Mouse (Mus musculus): ENCODE measurements around the gene Slc12a7. TPM values are rescaled to one million over a fixed set of nuclear protein-coding genes. Genes with fewer than 3 reads are reported as not detected.
A peak's percentile ranks its signal among the peaks of the same experiment; 100 is the strongest.

Slc12a7 gene
- polyA plus RNA-seq, 1 experiment = 144 TPM

DNA sequence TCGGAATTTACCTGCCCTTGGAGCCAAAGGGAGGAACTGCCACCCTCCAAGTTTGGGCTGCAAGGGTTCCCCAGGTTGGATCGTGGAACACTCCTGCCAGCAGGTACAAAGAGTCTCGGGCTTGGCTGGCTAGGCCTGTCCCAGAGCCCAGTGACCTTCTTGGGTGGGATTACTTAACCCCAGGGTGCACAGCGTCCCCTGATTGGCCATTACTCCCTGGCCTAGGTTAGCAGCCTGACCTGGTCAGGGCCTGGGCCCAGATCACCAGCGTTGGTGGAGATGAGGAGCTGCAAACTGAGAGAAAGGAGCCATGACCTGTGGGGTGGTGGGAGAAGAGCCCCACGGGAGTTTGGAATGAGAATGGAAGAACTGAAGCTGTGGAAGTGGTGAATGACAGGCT, 30.0 kb downstream of the Slc12a7 start:
- DNase-seq = no peak
- H3K4me3 ChIP-seq (ENCODE audit: control insufficient read depth, insufficient read depth, low read length) = peak overlapping the region; percentile 64; the same call in 1 of the 2 replicates
- no peaks in the 10 kb centered on the region for H3K27me3 ChIP-seq (ENCODE audit: control insufficient read depth, insufficient read depth, low read length)
- H3K27ac ChIP-seq (ENCODE audit: control insufficient read depth, insufficient read depth, low read length) = no peak overlapping the region
- WGBS = 76% methylated on average over 6 of the region's 6 CpGs
- peaks cover 42% of the 10 kb centered on the region for H3K4me1 ChIP-seq (replicated peaks; ENCODE audit: control insufficient read depth, insufficient read depth, low read length)
- no peak for TF ChIP-seq POLR2A (IDR thresholded peaks at IDR 0.05; ENCODE audit: control insufficient read depth, extremely low read depth, insufficient read depth, low read length, poor library complexity)
- no peak for TF ChIP-seq CTCF (IDR thresholded peaks at IDR 0.05; ENCODE audit: borderline replicate concordance, control insufficient read depth, extremely low read depth, insufficient read depth, low read length, poor library complexity)
- no peaks in the 10 kb centered on the region for H3K36me3 ChIP-seq (ENCODE audit: control insufficient read depth, insufficient read depth, low read length)

DNA sequence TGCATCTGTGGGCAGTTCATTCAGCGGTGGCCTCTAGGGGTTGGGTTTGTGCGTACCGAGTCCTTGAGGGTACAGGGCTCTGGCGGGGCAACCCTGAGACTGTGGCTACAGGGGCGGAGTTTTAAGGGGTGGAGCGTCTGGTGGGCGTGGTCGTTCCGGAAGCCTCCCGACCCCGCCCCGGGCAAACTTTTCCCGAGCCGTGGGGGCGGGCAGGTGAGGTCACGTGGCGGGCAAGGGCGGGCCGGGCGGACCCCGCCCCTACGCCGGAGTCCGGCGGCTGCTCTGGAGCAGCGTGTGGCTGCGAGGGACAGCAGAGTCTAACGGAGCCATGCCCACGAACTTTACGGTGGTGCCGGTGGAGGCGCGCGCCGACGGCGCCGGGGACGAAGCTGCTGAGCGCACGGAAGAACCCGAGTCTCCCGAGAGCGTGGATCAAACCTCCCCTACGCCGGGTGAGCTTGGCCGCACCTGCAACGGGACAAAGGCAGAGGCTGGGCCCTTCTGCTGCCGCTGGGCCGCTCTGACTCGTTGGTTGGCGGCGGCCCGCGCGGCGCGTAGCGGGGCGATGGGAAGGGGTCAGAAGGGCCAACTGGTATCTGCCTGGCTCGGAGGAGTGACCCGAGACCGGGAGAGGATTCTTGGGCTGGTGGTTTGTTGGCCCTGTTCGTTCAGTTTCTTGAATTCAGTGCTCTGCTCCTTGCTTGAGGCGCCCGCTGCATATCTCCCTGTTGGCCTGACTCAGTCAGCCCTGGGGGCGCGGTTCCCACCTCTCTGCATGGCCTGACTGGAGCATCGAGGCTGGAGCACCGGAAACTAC, 30.8 kb downstream of the Slc12a7 start:
- under 1% methylated on average over 70 of the region's 70 CpGs for WGBS
- 0 out of 2 replicates have a peak, but pooled peaks have one; percentile 8 for TF ChIP-seq CTCF (IDR thresholded peaks at IDR 0.05; ENCODE audit: borderline replicate concordance, control insufficient read depth, extremely low read depth, insufficient read depth, low read length, poor library complexity)
- TF ChIP-seq POLR2A (IDR thresholded peaks at IDR 0.05; ENCODE audit: control insufficient read depth, extremely low read depth, insufficient read depth, low read length, poor library complexity) = no peak; the same call in 1 of the 2 replicates
- Histone ChIP-seq H3K36me3 (ENCODE audit: control insufficient read depth, insufficient read depth, low read length) (no peaks in the 10 kb centered on the region), H3K4me1 (replicated peaks; ENCODE audit: control insufficient read depth, insufficient read depth, low read length) (peaks cover 49% of the 10 kb centered on the region), H3K4me3 (ENCODE audit: control insufficient read depth, insufficient read depth, low read length) (peak overlapping the region; percentile 64), H3K27me3 (ENCODE audit: control insufficient read depth, insufficient read depth, low read length) (no peaks in the 10 kb centered on the region), H3K27ac (ENCODE audit: control insufficient read depth, insufficient read depth, low read length) (no peak overlapping the region)
- DNase-seq = peak; percentile 95

DNA sequence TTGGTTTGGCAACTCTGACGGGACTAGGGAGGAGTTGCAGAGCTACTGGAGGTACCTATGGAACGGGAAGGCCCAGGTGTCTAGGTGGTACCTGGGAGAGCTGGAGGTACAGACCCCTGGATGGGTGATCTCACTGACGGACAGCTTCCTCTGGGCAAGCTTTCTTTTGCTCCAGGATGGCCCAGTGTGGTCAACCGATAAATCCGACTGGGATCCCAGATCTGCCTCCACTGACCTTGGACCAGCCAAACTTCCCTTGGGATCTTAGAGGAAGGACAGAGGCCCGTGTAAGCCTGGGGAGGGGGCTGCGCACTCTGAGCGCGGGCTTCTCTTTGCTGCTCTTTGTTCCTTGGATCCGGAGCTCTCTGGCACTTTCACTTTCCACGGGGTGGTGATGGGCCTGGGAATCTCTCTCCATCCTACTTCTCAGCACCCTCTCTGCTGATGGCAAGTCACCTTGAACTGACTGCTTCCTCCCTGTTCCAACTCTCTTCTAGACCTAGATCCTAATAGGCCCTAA, 31.4 kb downstream of the Slc12a7 start:
- Histone ChIP-seq H3K4me3 (ENCODE audit: control insufficient read depth, insufficient read depth, low read length) (peak overlapping the region; percentile 64), H3K36me3 (ENCODE audit: control insufficient read depth, insufficient read depth, low read length) (no peaks in the 10 kb centered on the region), H3K27ac (ENCODE audit: control insufficient read depth, insufficient read depth, low read length) (peak overlapping the region; percentile 6; the same call in 1 of the 2 replicates), H3K4me1 (replicated peaks; ENCODE audit: control insufficient read depth, insufficient read depth, low read length) (peaks cover 55% of the 10 kb centered on the region), H3K27me3 (ENCODE audit: control insufficient read depth, insufficient read depth, low read length) (no peaks in the 10 kb centered on the region)
- 4% methylated on average over 11 of the region's 11 CpGs for WGBS
- TF ChIP-seq POLR2A (IDR thresholded peaks at IDR 0.05; ENCODE audit: control insufficient read depth, extremely low read depth, insufficient read depth, low read length, poor library complexity) = no peak
- no peak for DNase-seq

DNA sequence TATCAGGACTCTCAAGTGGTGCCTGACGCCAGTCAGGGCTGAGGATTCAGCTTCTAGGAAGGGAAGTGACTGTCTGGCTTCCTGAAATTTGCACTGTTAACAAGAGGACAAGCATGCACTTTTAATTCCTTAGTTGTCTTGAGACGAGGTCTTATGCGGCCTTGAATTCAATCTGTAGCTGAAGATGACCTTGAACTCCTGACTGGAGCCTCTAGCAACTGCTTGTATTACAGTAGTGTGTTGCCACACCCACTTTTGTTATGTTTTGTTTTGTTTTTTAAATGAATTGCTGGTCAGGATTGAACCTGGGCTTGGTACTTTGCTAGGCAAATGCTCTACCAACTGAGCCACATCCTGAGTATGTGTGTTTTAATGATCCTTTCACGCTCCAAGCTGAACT, 32.5 kb downstream of the Slc12a7 start:
- H3K4me1 ChIP-seq (replicated peaks; ENCODE audit: control insufficient read depth, insufficient read depth, low read length) = peaks cover 54% of the 10 kb centered on the region
- no peak overlapping the region for H3K27ac ChIP-seq (ENCODE audit: control insufficient read depth, insufficient read depth, low read length)

DNA sequence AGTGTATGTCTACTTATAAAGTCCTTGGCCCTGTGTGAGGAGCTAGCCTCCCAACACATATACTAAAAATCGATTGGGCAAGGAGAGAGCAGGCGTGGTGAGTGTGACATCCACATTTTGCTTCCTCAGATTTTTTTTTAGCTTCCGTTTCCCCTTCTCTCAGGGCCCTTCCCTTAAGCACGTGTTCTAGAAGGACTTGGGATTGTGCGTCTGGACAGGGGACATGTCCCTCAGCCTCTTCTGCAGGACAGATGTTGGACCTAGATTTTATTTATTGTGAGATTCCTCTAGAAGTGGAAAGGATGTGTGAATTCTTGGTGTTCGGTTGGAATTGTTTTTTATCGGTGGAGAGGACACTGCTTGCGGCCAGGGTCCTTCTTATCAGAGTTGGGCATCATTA, 34.3 kb downstream of the Slc12a7 start:
- peaks cover 65% of the 10 kb centered on the region for H3K4me1 ChIP-seq (replicated peaks; ENCODE audit: control insufficient read depth, insufficient read depth, low read length)
- no peak overlapping the region for H3K4me3 ChIP-seq (ENCODE audit: control insufficient read depth, insufficient read depth, low read length)
- no peaks in the 10 kb centered on the region for H3K36me3 ChIP-seq (ENCODE audit: control insufficient read depth, insufficient read depth, low read length)
- no peaks in the 10 kb centered on the region for H3K27me3 ChIP-seq (ENCODE audit: control insufficient read depth, insufficient read depth, low read length)
- WGBS = 92% methylated on average over 8 of the region's 8 CpGs
- no peak for DNase-seq
- TF ChIP-seq CTCF (IDR thresholded peaks at IDR 0.05; ENCODE audit: borderline replicate concordance, control insufficient read depth, extremely low read depth, insufficient read depth, low read length, poor library complexity) = no peak
- no peak for TF ChIP-seq POLR2A (IDR thresholded peaks at IDR 0.05; ENCODE audit: control insufficient read depth, extremely low read depth, insufficient read depth, low read length, poor library complexity)
- H3K27ac ChIP-seq (ENCODE audit: control insufficient read depth, insufficient read depth, low read length) = no peak overlapping the region

More for the DNA sequence above, 32.5 kb downstream of the Slc12a7 start:
- Histone ChIP-seq H3K36me3 (ENCODE audit: control insufficient read depth, insufficient read depth, low read length) (no peaks in the 10 kb centered on the region), H3K27me3 (ENCODE audit: control insufficient read depth, insufficient read depth, low read length) (no peaks in the 10 kb centered on the region), H3K4me3 (ENCODE audit: control insufficient read depth, insufficient read depth, low read length) (no peak overlapping the region)
- WGBS = 66% methylated on average over 4 of the region's 4 CpGs
- no peak for TF ChIP-seq CTCF (IDR thresholded peaks at IDR 0.05; ENCODE audit: borderline replicate concordance, control insufficient read depth, extremely low read depth, insufficient read depth, low read length, poor library complexity)
- TF ChIP-seq POLR2A (IDR thresholded peaks at IDR 0.05; ENCODE audit: control insufficient read depth, extremely low read depth, insufficient read depth, low read length, poor library complexity) = no peak
- DNase-seq = no peak

DNA sequence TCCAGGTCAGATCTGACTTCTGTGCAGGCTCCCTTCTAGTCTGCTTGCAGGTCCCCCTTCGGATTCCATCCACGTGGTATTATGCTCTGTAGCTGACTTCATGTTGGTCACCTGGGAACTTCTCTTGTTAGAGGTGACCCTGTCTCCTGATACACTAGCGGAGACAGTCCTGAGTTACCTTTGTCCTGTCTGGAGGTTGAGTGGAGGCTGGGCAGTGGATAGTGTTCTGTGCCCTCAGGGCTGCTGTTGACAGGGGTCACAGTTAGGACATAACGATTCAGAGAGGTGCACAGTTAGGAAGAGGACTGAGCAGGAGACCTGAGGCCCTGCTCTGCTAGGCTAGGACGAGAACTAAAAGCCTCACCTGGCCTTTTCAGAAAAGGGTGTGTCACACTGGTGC, 34.9 kb downstream of the Slc12a7 start:
- Histone ChIP-seq H3K4me3 (ENCODE audit: control insufficient read depth, insufficient read depth, low read length) (no peak overlapping the region), H3K36me3 (ENCODE audit: control insufficient read depth, insufficient read depth, low read length) (no peaks in the 10 kb centered on the region), H3K4me1 (replicated peaks; ENCODE audit: control insufficient read depth, insufficient read depth, low read length) (peaks cover 68% of the 10 kb centered on the region), H3K27me3 (ENCODE audit: control insufficient read depth, insufficient read depth, low read length) (no peaks in the 10 kb centered on the region), H3K27ac (ENCODE audit: control insufficient read depth, insufficient read depth, low read length) (no peak overlapping the region; the same call in 1 of the 2 replicates)
- WGBS = 94% methylated on average over 5 of the region's 5 CpGs
- no peak for TF ChIP-seq POLR2A (IDR thresholded peaks at IDR 0.05; ENCODE audit: control insufficient read depth, extremely low read depth, insufficient read depth, low read length, poor library complexity)
- no peak for TF ChIP-seq CTCF (IDR thresholded peaks at IDR 0.05; ENCODE audit: borderline replicate concordance, control insufficient read depth, extremely low read depth, insufficient read depth, low read length, poor library complexity)
- DNase-seq = no peak

All from thymus, adult 2 months (tissue).